ENCODE assay signal across 35 mouse cellular contexts in genomic region chr17:45631940-45632339, GRCm38 (mm10). TPM values are rescaled to one million over a fixed set of nuclear protein-coding genes. Genes with fewer than 3 reads are reported as not detected.
A peak's percentile ranks its signal among the peaks of the same experiment; 100 is the strongest.
DNase-seq lines count a peak whose midpoint lies in the region; ATAC-seq and TF ChIP-seq lines count a peak whose summit lies in the region.
"Had no signal": no experiment of that assay in that cellular context is flagged by ENCODE, and none has a peak within 500 bp of the region (broad histone marks: within the 10 kb centered on the region; RNA-seq: fewer than 3 reads in every experiment).

No protein-coding gene starts in this region.

- H3K4me2 ChIP-seq in midbrain, embryonic 14.5 days (ENCODE audit: low read length) = no peak overlapping the region
- H3K4me2 ChIP-seq in lung, postnatal 0 days (replicated peaks; ENCODE audit: low read depth, low read length) = no peak overlapping the region
- H3K4me2 ChIP-seq: hindbrain, embryonic 12.5 days; kidney, embryonic 15.5 days; limb, embryonic 13.5 days; liver, embryonic 12.5 days; midbrain, embryonic 15.5 days; neural tube, embryonic 12.5 days had no signal

- H3K4me1 ChIP-seq in midbrain, embryonic 14.5 days (ENCODE audit: control insufficient read depth, insufficient read depth, low read length) = 0 out of 2 replicates have a peak, but pooled peaks cover 5% of the 10 kb centered on the region
- no peaks in the 10 kb centered on the region; the same call in 1 of the 2 replicates for H3K4me1 ChIP-seq in lung, postnatal 0 days (ENCODE audit: insufficient read depth, low read depth, low read length)

- H3K27me3 ChIP-seq in midbrain, embryonic 14.5 days (ENCODE audit: control insufficient read depth, insufficient read depth, low read length) = no peaks in the 10 kb centered on the region
- no peaks in the 10 kb centered on the region for H3K27me3 ChIP-seq in lung, postnatal 0 days (replicated peaks; ENCODE audit: insufficient read depth, low read length)
- H3K27me3 ChIP-seq: hindbrain, embryonic 12.5 days; kidney, embryonic 15.5 days; midbrain, embryonic 15.5 days; neural tube, embryonic 12.5 days had no signal

- WGBS in midbrain, embryonic 14.5 days = 68% methylated on average over 6 of the region's 6 CpGs
- WGBS in lung, postnatal 0 days = 71% methylated on average over 6 of the region's 6 CpGs

- no peak overlapping the region for H3K27ac ChIP-seq in midbrain, embryonic 14.5 days (replicated peaks; ENCODE audit: low read depth, low read length)
- H3K27ac ChIP-seq in lung, postnatal 0 days (ENCODE audit: low read length) = no peak overlapping the region
- H3K27ac ChIP-seq: heart, embryonic 10.5 days; hindbrain, embryonic 12.5 days; hindbrain, postnatal 0 days; kidney, embryonic 15.5 days; layer of hippocampus, adult 2 months; left cerebral cortex, adult 2 months; limb, embryonic 13.5 days; liver, embryonic 12.5 days; midbrain, embryonic 15.5 days; neural tube, embryonic 12.5 days had no signal

- H3K9me3 ChIP-seq in midbrain, embryonic 14.5 days (ENCODE audit: control insufficient read depth, low read length) = no peaks in the 10 kb centered on the region
- H3K9me3 ChIP-seq in lung, postnatal 0 days (ENCODE audit: low read length) = no peaks in the 10 kb centered on the region
- H3K9me3 ChIP-seq: heart, embryonic 10.5 days; hindbrain, embryonic 12.5 days; kidney, embryonic 15.5 days; limb, embryonic 13.5 days; liver, embryonic 12.5 days; midbrain, embryonic 15.5 days; neural tube, embryonic 12.5 days had no signal

- no peak for TF ChIP-seq CTCF in lung, postnatal 0 days (IDR thresholded peaks at IDR 0.05)

- no peak for TF ChIP-seq EP300 in lung, postnatal 0 days (IDR thresholded peaks at IDR 0.05)

- no peak for ATAC-seq in midbrain, embryonic 14.5 days (ENCODE audit: low FRiP score, low TSS enrichment)
- ATAC-seq in lung, postnatal 0 days = no peak
- ATAC-seq: forebrain, embryonic 16.5 days; hindbrain, postnatal 0 days; liver, embryonic 12.5 days; midbrain, embryonic 15.5 days had no signal

- intact Hi-C loops in left cerebral cortex, postnatal 10 days (cut with DNase I) = no loop called here

- no peak overlapping the region for H3K4me3 ChIP-seq in midbrain, embryonic 14.5 days (replicated peaks; ENCODE audit: low read depth, low read length)
- no peak overlapping the region for H3K4me3 ChIP-seq in lung, postnatal 0 days (ENCODE audit: low read depth, low read length)
- H3K4me3 ChIP-seq: erythroblast, embryonic 14.5 days; heart, embryonic 10.5 days; hindbrain, embryonic 12.5 days; kidney, embryonic 15.5 days; layer of hippocampus, adult 2 months; left cerebral cortex, adult 2 months; limb, embryonic 13.5 days; liver, embryonic 12.5 days; midbrain, embryonic 15.5 days; neural tube, embryonic 12.5 days had no signal

- peak; percentile 47 to 55 for DNase-seq in spleen, postnatal 36 days (ENCODE audit: low spot score in 2 of 2)
- DNase-seq in spleen, postnatal 4 days (ENCODE audit: low spot score in 2 of 2) = no peak
- peak; percentile 76 for DNase-seq in CD4-positive, CD25-positive, alpha-beta regulatory T cell, adult 2 months (ENCODE audit: low read depth, low spot score)
- peak; percentile 79 for DNase-seq in induced T-regulatory cell, adult 2 months (ENCODE audit: low read depth)
- DNase-seq in left cerebral cortex, postnatal 10 days (ENCODE audit: extremely low spot score in 1 of 2, low spot score in 2 of 2) = no peak
- no peak for DNase-seq in midbrain, embryonic 14.5 days
- DNase-seq in lung, postnatal 0 days (ENCODE audit: low spot score) = no peak
- DNase-seq: adrenal gland, adult 8-10 months; cerebellum, adult 2 months; cerebellum, postnatal 14 days; heart, adult 11 months; heart, postnatal 36 days; kidney, adult 18-20 months; kidney, postnatal 25 days; lung, adult 18-20 months; lung, postnatal 14 days; thymus, adult 2 months had no signal

- no peaks in the 10 kb centered on the region for H3K36me3 ChIP-seq in midbrain, embryonic 14.5 days (ENCODE audit: control insufficient read depth, insufficient read depth, low read length)
- no peaks in the 10 kb centered on the region for H3K36me3 ChIP-seq in lung, postnatal 0 days (ENCODE audit: insufficient read depth, low read length)
- H3K36me3 ChIP-seq: heart, embryonic 10.5 days; hindbrain, embryonic 12.5 days; kidney, embryonic 15.5 days; limb, embryonic 13.5 days; liver, embryonic 12.5 days; midbrain, embryonic 15.5 days; neural tube, embryonic 12.5 days had no signal

- no peak overlapping the region for H3K9ac ChIP-seq in midbrain, embryonic 14.5 days (replicated peaks; ENCODE audit: low read length)
- H3K9ac ChIP-seq in lung, postnatal 0 days (replicated peaks; ENCODE audit: low read depth) = no peak overlapping the region
- H3K9ac ChIP-seq: hindbrain, embryonic 12.5 days; kidney, embryonic 15.5 days; limb, embryonic 13.5 days; liver, embryonic 12.5 days; midbrain, embryonic 15.5 days; neural tube, embryonic 12.5 days had no signal

RNA-seq across cellular contexts. Expression of gene Capn11, which starts 27.2 kb away (rescaled TPM):
- total RNA-seq in left cerebral cortex, postnatal 10 days (2021) = under 1 TPM in 1 of 2 experiments, not detected in 1; 0.39 TPM
- 0.08 and 2.4 TPM in 2 replicates for polyA plus RNA-seq in midbrain, embryonic 14.5 days (2014; fragmentation: Nextera tagmentation; extraction: Ambion mirVana)
- polyA plus RNA-seq in lung, postnatal 0 days (2015; fragmentation: Nextera tagmentation; extraction: Ambion mirVana) = 0.08 TPM in 1 of 2 replicates, not detected in the other
- total RNA-seq: heart, postnatal 36 days had no signal
- polyA plus RNA-seq: embryonic facial prominence, embryonic 14.5 days; erythroblast, embryonic 14.5 days had no signal

RNA-seq across cellular contexts. Expression of gene Mymx, which starts 30.0 kb away (rescaled TPM):
- total RNA-seq in left cerebral cortex, postnatal 10 days (2021) = not detected
- not detected in 2 replicates for polyA plus RNA-seq in midbrain, embryonic 14.5 days (2014; fragmentation: Nextera tagmentation; extraction: Ambion mirVana)
- polyA plus RNA-seq in lung, postnatal 0 days (2015; fragmentation: Nextera tagmentation; extraction: Ambion mirVana) = not detected in 2 replicates
- total RNA-seq: gastrocnemius, adult 8-10 months; heart, postnatal 36 days; hindbrain, postnatal 0 days; layer of hippocampus, adult 2 months; layer of hippocampus, postnatal 14 days; left cerebral cortex, adult 2 months; left cerebral cortex, postnatal 36 days had no signal
- polyA plus RNA-seq: cerebellum, adult 2 months; cortical plate, adult 2 months; forebrain, embryonic 11.5 days; forebrain, embryonic 16.5 days; hindbrain, postnatal 0 days; liver, embryonic 12.5 days; midbrain, embryonic 15.5 days had no signal

RNA-seq across cellular contexts. Expression of gene Slc29a1, which starts 32.5 kb away (rescaled TPM):
- 10 to 100 TPM; 30.3 to 33.3 TPM for total RNA-seq in left cerebral cortex, postnatal 10 days (2021)
- 21.2 and 33.2 TPM in 2 replicates for polyA plus RNA-seq in midbrain, embryonic 14.5 days (2014; fragmentation: Nextera tagmentation; extraction: Ambion mirVana)
- 99.8 and 120 TPM in 2 replicates for polyA plus RNA-seq in lung, postnatal 0 days (2015; fragmentation: Nextera tagmentation; extraction: Ambion mirVana)

RNA-seq across cellular contexts. Expression of gene Mrpl14, which starts 54.2 kb away (rescaled TPM):
- 10 to 100 TPM; 46.8 to 47.1 TPM for total RNA-seq in left cerebral cortex, postnatal 10 days (2021)
- 110 and 139 TPM in 2 replicates for polyA plus RNA-seq in midbrain, embryonic 14.5 days (2014; fragmentation: Nextera tagmentation; extraction: Ambion mirVana)
- polyA plus RNA-seq in lung, postnatal 0 days (2015; fragmentation: Nextera tagmentation; extraction: Ambion mirVana) = 224 and 234 TPM in 2 replicates

RNA-seq across cellular contexts. Expression of gene Tmem63b, which starts 54.8 kb away (rescaled TPM):
- 100 to 1,000 TPM; 238 to 244 TPM for total RNA-seq in left cerebral cortex, postnatal 10 days (2021)
- 123 and 130 TPM in 2 replicates for polyA plus RNA-seq in midbrain, embryonic 14.5 days (2014; fragmentation: Nextera tagmentation; extraction: Ambion mirVana)
- 78.5 and 88.2 TPM in 2 replicates for polyA plus RNA-seq in lung, postnatal 0 days (2015; fragmentation: Nextera tagmentation; extraction: Ambion mirVana)

Comparison
In these comparisons a context has a peak if more than half of its experiments do, and no peak if none do; other contexts are left out.
1. DNase-seq: peak in spleen, postnatal 36 days (2 of 2), CD4-positive, CD25-positive, alpha-beta regulatory T cell, adult 2 months (single experiment) and induced T-regulatory cell, adult 2 months (single experiment); none in spleen, postnatal 4 days (0 of 2), left cerebral cortex, postnatal 10 days (0 of 2), midbrain, embryonic 14.5 days (single experiment) and lung, postnatal 0 days (single experiment).